Mouse (Mus musculus) gastrocnemius, postnatal 10 days (tissue): ENCODE results near the gene Cmtm6. TPM values are rescaled to one million over a fixed set of nuclear protein-coding genes. Genes with fewer than 3 reads are reported as not detected.

ENCODE experiments used
- DNase-seq: peaks from one replicate; pipeline ENCODE4 v3.0.0; 2021; ENCODE audit warnings: mixed read lengths
- total RNA-seq, 2 experiments: library from RNA; stranded (reverse); gene quantifications; 2 replicates each; pipeline ENCODE4 v1.2.3; 2021

Gene Cmtm6
- total RNA-seq, 2 experiments from 2014 or later: 15.9 to 18.8 TPM

DNA sequence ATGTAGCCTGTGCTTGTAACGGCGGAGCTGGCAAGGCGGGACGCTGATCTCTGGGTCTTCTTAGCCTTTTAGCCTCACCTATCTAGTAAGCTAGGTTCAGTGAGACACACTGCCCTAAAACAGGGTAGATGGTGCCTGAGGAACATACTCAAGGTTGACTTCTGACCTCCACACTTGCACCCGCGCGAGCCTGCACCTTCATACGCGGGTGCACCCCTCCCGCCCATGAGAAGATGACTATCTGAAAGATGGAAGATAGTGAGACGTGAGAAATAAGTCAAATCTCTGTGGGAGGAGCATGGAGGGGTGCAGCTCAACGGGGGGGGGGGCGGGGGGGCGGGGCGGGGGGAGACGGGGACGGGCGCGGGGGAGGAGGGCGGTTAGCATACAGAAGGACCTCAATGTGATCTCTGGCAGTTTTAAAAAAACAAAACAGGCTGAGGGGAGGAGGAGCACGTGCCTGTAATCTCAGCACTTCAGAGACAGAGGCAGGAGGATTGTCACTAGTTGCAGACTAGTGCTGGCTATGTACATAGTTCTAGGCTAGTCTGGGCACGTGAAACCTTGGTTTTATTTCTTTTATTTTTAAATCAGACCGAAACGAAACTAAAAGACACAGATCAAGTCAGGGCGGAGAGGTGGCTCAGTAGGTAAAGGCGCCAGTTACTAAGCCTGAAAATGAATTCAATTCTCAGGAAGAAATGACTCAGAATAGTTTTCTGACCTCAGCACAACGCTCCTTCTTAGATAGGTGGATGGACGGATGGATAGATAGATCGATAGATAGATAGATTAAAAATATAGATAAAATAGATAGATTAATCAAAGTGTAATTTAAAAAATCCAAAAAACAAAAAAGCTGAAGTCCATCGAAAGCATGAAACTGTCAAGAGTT, 758 bp upstream of the Cmtm6 start:
- DNase-seq: no peak

DNA sequence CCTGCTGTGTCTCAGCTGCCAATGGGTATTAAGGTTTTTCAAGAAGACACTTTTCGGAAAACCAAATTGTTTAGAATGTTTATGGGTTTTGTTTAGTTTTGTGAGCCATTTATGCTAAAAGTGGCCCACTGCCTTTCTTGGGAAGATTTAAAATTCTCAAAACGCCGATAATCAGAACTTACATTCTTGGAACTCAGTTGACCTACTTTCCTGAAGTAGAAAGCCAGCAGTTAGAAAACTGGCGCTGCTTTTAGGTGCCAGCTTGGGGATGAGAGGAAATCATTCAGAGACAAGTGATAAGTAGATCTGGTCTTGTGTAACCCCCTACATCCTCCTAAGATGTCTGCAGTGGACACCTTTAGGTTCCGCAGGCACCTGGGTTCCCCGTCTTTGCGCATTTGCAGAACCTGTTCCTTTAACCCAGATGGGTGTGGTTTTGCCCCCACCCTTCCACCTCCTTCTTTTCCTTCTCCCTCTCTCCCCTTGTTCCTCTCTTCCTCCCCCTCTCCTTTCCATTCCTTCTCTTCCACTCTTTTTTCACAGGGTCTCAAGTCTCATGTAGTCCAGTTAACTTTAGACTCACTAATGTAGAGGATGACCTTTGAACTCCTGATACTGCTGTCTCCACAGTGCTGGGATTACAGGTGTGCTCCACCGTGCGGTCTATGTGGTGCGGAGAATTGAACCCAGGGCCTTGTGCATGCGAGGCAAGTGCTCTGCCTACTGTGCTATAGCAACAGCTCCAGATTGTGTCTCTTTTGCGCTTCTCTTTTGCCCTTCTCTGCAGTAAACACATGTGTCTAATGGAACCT, 1.2 kb downstream of the Cmtm6 start:
- no peak for DNase-seq

DNA sequence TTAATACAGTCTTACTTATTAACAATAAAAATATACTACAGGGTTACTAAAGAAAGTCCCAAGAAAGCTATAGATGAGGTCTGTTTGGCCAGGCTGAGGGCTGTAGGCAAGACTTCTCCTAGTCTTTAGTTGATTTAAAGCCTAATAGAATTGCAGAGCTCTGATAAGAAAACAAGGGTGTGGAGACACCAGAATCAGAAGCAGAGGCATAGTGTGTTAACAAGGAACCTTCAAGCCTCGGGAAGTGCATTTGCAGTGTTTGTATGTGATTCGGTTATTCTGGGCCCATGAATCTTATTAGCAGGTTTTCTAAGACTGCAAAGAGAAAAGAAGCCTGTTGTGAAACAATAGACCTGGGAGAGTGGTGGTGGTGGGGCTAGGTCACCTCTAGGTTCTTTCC, 2.3 kb downstream of the Cmtm6 start:
- DNase-seq: no peak

DNA sequence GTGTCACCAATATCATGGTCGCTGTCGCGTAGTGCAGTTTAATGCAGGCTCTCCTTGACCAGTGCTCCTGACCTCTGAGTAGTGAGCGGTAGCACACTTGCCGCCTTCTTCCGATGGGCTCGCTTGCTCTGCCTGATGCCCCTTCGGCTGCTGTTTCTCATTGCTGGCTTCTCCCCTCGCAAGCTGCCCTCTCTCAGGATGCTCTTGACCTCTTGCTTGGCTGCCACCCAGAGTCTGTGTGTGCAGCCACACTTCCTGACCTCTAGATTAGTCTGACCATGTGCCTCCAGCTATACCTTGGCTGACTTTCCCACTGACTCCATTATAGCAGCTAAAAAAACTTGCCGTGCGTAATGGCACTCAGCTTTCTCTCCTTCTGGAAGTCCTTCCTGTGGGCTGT, 5.5 kb downstream of the Cmtm6 start:
- DNase-seq: no peak

DNA sequence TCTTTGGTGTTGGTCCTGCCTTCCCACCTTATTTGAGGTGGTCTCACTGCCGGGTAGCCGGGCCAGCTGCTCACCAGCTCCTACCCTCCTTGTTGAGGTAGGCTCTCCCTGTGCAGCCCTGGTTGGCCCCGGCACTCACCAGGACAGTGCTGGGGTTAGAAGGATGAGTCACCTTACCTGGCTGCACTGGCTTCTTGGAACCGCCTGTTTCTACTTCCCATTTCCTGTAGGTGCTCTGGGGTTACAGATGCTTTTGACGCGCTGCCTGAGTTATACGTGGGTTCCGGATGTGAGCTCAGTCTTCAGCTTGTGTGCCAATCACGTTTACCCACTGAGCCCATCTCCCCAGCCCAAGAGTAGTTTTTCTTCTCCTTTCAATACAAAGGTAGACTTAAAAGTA, 9.4 kb downstream of the Cmtm6 start:
- no peak for DNase-seq

DNA sequence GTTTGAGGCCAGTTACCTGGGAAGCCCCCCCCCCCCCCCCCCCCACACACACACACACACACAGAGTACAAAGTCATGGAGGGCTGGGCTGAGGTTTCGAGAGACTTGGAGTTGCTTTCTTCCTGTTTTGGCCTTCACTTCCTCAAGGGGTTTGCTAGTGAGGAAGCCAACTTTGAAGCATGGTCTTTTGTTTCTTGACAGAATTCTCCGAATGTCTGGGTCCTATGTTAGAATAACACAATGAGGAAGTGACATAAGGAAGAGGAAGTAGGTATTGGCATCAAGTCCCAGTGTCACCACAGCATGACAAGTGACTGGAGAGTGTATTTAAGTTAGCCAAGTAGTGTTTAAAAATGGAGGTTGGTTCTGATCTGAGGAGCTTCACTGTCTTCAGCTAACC, 11.8 kb downstream of the Cmtm6 start:
- DNase-seq: no peak

DNA sequence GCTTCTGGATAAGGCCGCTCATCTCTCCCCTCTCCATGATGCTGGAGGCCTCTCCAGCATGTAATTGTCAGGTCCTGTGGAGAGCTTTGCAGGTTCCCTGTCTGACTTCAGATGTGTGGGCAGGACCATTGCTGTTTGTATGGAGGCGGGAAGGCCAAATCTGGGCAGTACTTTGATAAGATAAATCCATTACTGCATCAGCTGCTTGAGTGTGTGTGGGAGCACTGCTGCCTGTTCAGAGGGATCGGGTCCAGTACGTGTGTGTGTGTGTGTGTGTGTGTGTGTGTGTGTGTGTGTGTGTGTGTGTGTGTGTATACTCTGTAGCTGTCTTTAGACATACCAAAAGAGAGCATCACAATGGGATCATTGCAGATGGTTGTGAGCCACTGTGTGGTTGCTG, 14.2 kb downstream of the Cmtm6 start:
- no peak for DNase-seq

DNA sequence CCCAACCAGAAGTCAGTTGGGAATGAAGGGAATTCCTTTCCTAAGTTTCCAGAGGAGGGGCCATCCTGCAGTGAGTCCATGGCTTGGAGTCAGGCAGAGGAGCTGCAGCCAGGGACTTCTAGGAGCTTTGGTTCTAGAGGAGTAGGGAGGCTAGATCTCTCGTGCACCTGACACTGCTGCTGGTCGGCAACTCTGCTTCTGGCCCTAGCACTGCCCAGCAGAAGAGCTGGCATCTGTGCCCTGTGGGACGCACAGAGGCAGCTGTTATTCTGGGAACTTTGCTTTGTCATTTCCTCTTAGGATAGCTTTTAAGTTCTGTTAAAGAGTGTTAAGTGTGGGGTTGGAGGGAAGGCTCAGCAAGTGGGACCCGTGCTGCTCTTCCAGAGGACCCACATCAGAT, 14.7 kb downstream of the Cmtm6 start:
- no peak for DNase-seq

DNA sequence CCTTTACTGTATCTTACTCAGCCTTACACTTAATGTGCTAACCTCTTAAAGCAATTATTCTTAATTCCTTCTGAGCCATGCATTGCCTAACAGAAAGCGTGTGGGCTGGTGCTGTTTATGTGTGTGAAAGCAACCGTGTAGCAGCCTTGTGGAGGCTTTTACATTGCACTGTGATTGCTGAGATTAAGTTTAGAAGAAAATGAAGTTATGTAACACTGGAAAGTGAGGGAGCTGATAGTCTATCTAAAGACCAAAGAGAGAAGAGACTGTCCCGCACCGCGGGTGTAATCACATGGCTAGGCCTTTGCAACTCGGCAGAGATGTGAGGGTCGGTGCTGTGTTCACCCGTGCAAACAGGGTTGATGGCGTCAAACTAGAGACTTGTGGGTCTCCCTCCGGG, 16.1 kb downstream of the Cmtm6 start:
- DNase-seq: no peak

DNA sequence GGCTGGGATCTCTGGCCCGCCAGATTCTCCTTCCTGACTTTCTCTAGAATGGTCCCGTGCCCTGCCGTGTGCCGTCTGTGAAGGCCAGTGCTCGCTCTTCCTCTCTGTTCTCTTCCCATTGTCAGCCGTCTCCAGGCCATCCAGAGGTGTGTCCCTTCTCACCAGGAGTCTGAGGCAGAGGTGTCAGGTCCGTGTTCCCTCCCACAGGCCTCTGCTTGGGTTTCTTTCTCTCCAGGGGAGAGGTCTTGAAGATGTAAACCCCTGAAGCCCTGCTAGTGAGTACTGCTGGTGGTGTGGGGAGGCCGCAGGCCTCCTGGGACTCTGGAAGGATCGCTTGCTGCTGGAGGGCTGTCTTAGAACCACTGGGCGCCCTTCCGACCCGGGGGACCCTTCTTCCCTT, 16.6 kb downstream of the Cmtm6 start:
- no peak for DNase-seq

DNA sequence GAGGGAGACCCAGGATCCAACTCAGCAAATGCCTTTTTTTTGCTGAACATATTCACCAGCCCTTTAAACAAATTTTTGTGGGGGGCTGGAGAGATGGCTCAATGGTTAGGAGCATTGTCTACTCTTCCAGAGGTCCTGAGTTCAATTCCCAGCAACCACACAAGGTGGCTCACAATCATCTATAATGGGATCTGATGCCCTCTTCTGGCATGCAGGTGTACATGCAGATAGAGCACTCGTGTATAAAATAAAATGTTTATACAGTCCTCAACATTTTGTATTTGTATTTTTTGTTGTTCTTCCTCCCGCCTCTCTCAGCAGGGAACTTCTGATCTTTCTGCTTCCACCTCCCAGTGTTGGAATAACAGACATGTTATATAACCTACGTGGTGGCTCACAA, 20.7 kb downstream of the Cmtm6 start:
- DNase-seq: no peak

DNA sequence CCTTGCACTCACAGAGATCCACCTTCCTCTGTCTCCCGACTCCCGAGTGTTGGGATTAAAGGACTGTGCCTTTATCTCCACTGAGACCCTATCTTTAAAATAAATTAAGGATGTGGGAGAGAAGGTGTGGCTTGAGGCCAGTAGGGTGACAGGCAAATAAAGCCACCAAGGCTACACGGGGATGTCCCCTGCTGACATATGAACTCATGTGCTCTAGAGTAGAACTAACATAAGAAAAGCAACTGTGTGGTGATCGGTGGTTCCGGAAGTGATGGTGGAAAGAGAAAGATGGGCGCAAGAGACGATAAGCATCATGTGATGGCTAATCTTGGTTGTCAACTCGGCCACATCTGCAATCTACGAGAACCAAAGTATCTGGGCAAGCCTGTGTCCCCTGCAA, 21.4 kb downstream of the Cmtm6 start:
- DNase-seq: no peak

DNA sequence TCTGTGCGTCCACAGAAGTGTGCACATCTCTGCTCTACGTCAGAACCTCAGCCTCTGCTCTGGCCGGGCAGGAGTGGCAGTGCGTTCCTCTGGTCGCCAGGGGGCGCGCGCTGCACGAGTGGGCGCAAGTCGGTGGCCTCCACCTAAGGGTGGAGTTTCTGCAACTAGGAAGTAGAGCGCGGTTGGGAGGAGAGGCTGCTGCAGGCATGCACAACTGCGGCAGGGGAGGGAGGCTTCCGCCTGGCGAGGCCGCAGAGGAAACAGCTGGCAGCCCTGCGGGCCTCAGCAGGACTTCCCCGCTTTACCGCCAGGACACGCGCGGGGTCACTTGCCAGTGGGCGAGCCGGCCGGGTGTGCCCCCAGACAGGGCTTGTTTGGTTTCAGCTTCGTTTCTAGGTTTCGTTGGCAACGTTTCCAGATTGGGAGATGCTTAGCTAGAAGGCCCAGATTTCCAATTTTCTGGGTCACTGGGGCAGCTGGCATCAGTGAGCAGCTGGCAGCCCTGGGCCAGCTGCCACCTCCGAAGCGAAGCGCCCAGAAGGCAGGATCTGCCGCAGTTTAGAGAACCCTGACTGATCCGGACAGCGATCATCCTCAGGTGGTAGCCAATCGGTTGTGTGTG, 22.1 kb downstream of the Cmtm6 start:
- peak; percentile 94 for DNase-seq

DNA sequence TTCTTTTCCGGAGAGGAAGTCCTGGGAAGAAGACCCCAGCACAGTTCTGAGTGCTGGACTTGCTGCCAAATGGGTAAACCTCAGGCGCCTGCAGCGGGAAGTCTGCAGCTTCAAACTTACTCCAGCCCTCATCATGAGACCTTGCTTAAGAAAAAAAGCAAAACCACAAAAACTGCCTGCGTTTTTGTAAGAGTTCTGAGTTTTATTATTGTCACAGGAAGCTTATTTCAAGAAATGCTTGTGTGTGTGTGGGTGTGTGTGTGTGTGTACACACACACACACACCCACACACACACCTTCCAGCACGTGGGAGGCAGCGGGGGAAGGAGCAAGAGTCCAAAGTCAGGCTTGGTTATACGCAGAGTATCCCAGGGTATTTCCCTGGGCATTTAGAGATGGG, 27.4 kb downstream of the Cmtm6 start:
- no peak for DNase-seq

DNA sequence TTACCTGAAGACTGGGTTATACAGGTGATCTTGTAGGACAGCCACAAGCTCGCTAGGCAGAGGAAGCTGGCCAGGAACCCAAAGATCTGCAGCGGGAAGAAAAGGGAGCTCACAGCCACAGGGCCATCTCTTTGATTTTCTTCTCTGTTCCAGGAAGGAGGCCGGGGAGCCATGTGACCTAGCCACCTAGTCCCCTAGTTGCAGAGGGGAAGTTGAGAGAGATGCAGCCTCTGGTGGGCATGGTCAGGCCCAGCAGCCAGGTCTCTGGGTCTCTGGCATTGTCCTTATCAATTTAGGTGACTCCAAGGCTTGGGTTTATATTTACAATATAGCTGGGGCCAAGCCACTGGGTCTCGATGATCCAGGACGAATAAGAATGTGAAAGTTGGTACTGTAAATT, 27.9 kb downstream of the Cmtm6 start:
- no peak for DNase-seq

DNA sequence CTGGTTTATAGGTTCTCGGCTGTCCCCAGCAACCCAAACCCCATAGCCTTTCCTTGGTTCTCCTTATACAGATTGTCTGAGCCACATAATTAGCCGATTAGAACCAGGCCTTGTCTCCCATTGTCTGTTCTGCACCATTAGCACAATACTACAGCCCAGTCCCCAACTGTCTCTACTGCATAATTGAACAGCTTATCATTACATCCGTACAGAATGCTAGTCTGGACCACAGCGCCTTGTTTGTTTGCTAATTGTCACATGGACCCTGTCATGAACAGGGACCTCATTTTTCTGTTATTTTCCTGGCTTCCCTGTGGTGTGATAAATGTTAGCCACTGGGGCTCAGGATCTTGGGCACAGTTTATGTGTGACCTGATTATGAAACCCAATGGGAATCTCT, 29.0 kb downstream of the Cmtm6 start:
- DNase-seq: no peak

DNA sequence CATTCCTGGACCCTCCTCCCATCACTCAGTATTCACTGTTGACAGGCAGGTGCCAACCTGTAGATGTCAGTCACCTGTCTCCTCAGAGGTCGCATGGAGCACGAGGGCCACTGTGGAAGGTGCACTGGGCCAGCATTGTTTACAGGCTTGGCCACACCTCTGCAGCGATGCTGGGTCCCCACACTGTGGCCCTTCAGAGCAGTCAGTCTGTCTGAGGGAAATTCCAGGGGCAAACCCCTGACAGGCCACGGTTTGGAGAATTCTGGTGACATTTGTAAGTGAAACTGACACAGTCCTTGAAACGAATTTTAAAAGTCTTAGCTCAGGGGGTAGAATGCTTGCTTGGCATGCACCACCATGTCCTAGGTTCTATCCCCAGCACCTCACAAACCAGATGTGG, 29.4 kb downstream of the Cmtm6 start:
- DNase-seq: no peak

DNA sequence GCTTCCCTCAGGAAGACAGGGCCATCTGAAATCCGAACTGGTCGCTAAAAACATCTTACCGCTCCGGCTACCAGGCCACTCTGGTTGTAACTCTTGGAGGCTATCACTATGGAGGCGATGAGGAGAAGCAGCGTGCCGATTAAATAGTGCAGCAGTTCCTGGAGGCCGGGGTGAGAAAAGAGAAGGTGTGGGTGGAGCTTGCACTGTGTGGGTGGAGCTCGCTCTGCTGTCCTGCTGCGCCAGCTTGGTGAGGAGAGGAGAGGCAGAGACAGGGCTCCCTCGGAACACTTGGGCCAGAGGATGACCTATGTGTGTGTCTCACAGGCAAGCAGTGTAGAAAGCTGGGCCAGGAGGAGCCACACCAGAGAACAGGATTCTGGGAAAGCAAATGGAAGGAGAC, 30.9 kb downstream of the Cmtm6 start:
- no peak for DNase-seq

DNA sequence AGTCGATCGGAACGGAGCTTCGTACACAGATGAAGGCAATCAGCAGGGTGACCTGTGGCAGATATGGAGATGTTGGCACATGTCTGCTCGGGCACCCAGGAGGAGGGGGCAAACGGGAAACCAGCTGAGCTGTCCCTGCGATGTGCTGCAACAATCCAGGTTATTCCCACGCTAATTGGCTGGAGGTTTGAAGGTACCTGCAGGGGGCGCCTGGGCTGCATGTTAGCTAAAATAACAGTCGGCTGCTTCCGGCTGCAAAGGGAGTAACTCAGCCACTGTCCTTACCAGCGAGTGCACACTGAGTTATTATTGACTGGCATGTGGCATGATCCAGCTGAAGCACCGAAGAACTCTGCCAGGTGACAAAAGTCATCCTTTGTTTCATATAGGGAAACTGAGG, 32.4 kb downstream of the Cmtm6 start:
- DNase-seq: peak; percentile 46

DNA sequence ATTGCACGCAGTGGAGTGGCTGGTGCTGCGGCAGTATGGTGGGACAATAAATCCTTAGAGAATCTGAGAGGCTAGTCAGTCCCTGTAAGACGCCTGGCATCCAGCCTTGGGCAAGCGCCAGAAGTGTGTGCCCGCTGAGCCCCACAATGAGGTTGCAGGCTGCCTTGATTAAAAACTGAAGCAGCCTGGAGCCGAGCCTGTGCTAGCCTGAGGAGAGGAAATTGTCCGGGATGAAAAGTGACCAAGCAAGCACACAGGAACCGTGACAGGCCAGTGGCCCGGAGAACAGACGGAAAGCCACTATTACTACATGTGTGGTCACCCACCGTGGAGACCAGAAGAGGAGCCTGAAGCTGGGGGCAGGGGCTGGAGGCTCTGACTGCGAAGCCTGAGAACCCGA, 36.1 kb downstream of the Cmtm6 start:
- DNase-seq: peak; percentile 36

DNA sequence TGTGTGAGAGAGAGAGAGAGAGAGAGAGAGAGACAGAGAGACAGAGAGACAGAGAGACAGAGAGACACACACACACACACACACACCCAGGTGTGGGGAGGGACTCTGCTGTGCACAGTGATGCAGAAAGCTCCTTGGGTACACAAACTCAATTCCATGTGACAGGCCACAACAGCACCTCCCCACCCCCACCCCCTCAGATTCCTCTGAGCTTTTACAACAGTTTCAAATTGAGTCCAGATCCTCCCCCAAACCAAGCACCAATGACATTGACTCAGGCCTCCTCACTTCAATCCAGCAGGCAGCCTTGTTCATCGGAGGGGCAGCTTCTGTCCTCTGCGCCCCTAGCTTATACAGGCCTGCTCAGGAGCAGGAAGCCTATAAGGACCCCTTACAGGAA, 36.6 kb downstream of the Cmtm6 start:
- no peak for DNase-seq

DNA sequence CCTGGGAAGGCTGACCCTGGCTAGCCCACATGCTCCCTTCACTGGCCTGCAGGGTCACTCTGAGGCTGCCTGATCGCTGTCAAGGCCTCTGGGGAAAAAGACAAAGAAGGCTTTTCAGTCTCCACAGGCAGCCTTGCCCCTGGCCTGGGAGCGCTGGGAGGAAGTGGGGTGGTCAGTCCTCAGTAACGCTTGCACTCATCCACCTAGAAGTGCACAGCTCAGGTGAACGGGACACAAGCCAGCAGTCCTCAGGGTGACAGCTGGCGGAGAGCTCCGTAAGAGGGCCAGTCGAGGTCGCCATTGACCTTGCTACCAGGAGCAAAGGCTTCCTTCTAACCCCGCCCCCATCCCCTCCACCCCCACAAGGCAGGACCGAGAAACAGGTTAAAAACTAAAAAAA, 37.1 kb downstream of the Cmtm6 start:
- no peak for DNase-seq

DNA sequence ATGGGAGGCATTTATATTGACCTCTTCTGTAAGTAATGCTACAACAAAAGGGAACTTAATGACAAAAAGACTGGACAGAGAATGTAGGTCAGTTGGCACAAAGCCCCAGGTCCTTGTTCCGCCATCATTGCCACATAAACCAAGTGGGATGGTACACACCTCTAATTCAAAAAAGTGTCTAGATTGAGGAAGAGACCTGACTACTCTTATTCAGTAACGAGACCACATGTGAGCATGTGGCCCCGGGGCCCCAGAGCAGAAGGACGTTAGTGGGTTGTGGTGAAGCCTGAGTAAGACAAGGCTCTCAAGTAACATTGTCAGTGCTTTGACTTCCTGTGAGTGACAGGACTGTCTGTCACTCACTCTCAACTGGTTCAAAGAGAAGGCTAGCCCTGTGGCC, 39.3 kb downstream of the Cmtm6 start:
- DNase-seq: no peak
